Mouse (Mus musculus) 416B (cell line): ENCODE data around the gene Kbtbd12.

ENCODE experiments used
- DNase-seq: peaks from one replicate; pipeline ENCODE4 v3.0.0; 2011; ENCODE audit warnings: low read depth

Kbtbd12 gene

GRCm38 (mm10) chr6:88637611-88638301 is at the start of gene Kbtbd12:
Gene Kbtbd12 (minus strand): TSS chr6:88637950.
- DNase-seq: no peak

GRCm38 (mm10) chr6:88683380-88684053 is 45.8 kb upstream of the Kbtbd12 start:
- no peak for DNase-seq

GRCm38 (mm10) chr6:88681026-88681425 is 43.3 kb upstream of the Kbtbd12 start:
- DNase-seq: no peak

GRCm38 (mm10) chr6:88677738-88678137 is 40.0 kb upstream of the Kbtbd12 start:
- no peak for DNase-seq

- no peak for DNase-seq
These were observed 39.3 kb upstream of the Kbtbd12 start for GRCm38 (mm10) chr6:88676753-88677736.

- DNase-seq: no peak
These were observed 38.1 kb upstream of the Kbtbd12 start for GRCm38 (mm10) chr6:88675815-88676214.

GRCm38 (mm10) chr6:88662284-88662683 is 24.5 kb upstream of the Kbtbd12 start:
- DNase-seq: no peak

GRCm38 (mm10) chr6:88661696-88662095 is 23.9 kb upstream of the Kbtbd12 start:
- DNase-seq: no peak

GRCm38 (mm10) chr6:88647564-88648295 is 10.0 kb upstream of the Kbtbd12 start:
- no peak for DNase-seq

GRCm38 (mm10) chr6:88644786-88645185 is 7.0 kb upstream of the Kbtbd12 start:
- no peak for DNase-seq

- no peak for DNase-seq
These were observed 3.7 kb upstream of the Kbtbd12 start for GRCm38 (mm10) chr6:88641346-88641920.

- no peak for DNase-seq
These were observed 2.6 kb upstream of the Kbtbd12 start for GRCm38 (mm10) chr6:88640331-88640730.

GRCm38 (mm10) chr6:88639921-88640320 is 2.2 kb upstream of the Kbtbd12 start:
- DNase-seq: no peak

- no peak for DNase-seq
These were observed 1.7 kb upstream of the Kbtbd12 start for GRCm38 (mm10) chr6:88639372-88639920.

- DNase-seq: no peak
These were observed 1.2 kb upstream of the Kbtbd12 start for GRCm38 (mm10) chr6:88638917-88639316.

GRCm38 (mm10) chr6:88635881-88636754 is 1.6 kb downstream of the Kbtbd12 start:
- DNase-seq: no peak

- DNase-seq: peak; percentile 52
These were observed 6.5 kb downstream of the Kbtbd12 start for GRCm38 (mm10) chr6:88631293-88631692.

GRCm38 (mm10) chr6:88630560-88630959 is 7.2 kb downstream of the Kbtbd12 start:
- DNase-seq: no peak

GRCm38 (mm10) chr6:88629821-88630220 is 7.9 kb downstream of the Kbtbd12 start:
- DNase-seq: no peak

GRCm38 (mm10) chr6:88627317-88627811 is 10.4 kb downstream of the Kbtbd12 start:
- DNase-seq: no peak
